Mouse (Mus musculus) bone marrow, adult 2 months (tissue): ENCODE data around the gene Zfp277.

Experiments
- CTCF ChIP-seq: fragments of 200-500 bp; IDR thresholded peaks from 2 replicates; pipeline ENCODE4 v1.5.1; 2011; ENCODE audit warnings: low read length, control low read depth; ENCODE audit not compliant: control insufficient read depth, insufficient read depth
- POLR2A ChIP-seq: fragments of 200-500 bp; IDR thresholded peaks from 2 replicates; pipeline ENCODE4 v1.6.1; 2011; ENCODE audit warnings: low read depth, mild to moderate bottlenecking, control low read depth, low read length, borderline replicate concordance; ENCODE audit not compliant: control insufficient read depth

DNA sequence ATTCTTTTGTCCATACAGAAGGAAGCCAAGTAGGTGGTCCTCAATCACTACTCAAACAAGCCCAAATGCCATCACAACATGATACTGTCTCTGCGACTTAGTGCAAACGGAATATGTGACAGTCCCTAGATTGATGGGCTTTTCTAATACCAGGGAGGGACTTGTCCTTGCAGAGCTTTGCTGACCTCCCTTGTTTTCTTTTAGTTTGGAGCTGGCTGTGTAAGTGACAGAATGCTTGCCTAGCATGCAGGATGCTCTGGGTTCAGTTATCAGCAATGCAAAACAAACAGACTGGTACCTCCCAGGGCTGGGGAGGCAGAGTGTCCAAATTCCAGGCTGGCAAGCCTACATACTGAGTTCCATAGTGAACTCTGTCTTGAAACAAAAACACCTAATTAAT, 7.7 kb downstream of the Zfp277 start:
- no peak for TF ChIP-seq CTCF
- TF ChIP-seq POLR2A = no peak
